Mouse (Mus musculus): ENCODE measurements at regions not wholly inside any gene's neighbourhood (a gene's known extent, or its start where the extent isn't known, plus 50 kb on each side); places are given as distances from the start of the nearest gene placed in this dataset.
"Not testable (repeated sequence)": the region's sequence is repeated elsewhere in the genome, so short reads cannot be mapped to it uniquely, and the experiment has no call there.

- DNase-seq (ENCODE audit: low read depth, low spot score) = no peak
Observed at GRCm38 (mm10) chr9:32940919-32941767, 305.1 kb downstream of the Ets1 start.

GRCm38 (mm10) chr9:32941768-32942030 is 305.7 kb downstream of the Ets1 start:
- no peak for DNase-seq (ENCODE audit: low read depth, low spot score)

- no peak for DNase-seq (ENCODE audit: low read depth, low spot score)
Observed at GRCm38 (mm10) chr9:32947221-32947620, 311.2 kb downstream of the Ets1 start.

GRCm38 (mm10) chr9:32949036-32949435 is 313.0 kb downstream of the Ets1 start:
- DNase-seq (ENCODE audit: low read depth, low spot score) = no peak

- no peak for DNase-seq (ENCODE audit: low read depth, low spot score)
Observed at GRCm38 (mm10) chr9:32958716-32959115, 322.7 kb downstream of the Ets1 start.

GRCm38 (mm10) chr9:32959468-32959867 is 323.4 kb downstream of the Ets1 start:
- DNase-seq (ENCODE audit: low read depth, low spot score) = not testable (repeated sequence)

GRCm38 (mm10) chr9:32962679-32963205 is 326.7 kb downstream of the Ets1 start:
- DNase-seq (ENCODE audit: low read depth, low spot score) = no peak

GRCm38 (mm10) chr9:32968446-32968845 is 332.4 kb downstream of the Ets1 start:
- DNase-seq (ENCODE audit: low read depth, low spot score) = no peak

- DNase-seq (ENCODE audit: low read depth, low spot score) = no peak
Observed at GRCm38 (mm10) chr9:32971421-32971820, 335.4 kb downstream of the Ets1 start.

GRCm38 (mm10) chr9:32971926-32972325 is 335.9 kb downstream of the Ets1 start:
- DNase-seq (ENCODE audit: low read depth, low spot score) = no peak

GRCm38 (mm10) chr9:32972431-32973052 is 336.5 kb downstream of the Ets1 start:
- DNase-seq (ENCODE audit: low read depth, low spot score) = no peak

- DNase-seq (ENCODE audit: low read depth, low spot score) = no peak
Observed at GRCm38 (mm10) chr9:32977732-32978131, 341.7 kb downstream of the Ets1 start.

GRCm38 (mm10) chr9:32980846-32981245 is 344.8 kb downstream of the Ets1 start:
- no peak for DNase-seq (ENCODE audit: low read depth, low spot score)

- no peak for DNase-seq (ENCODE audit: low read depth, low spot score)
Observed at GRCm38 (mm10) chr9:32983182-32983581, 347.2 kb downstream of the Ets1 start.

GRCm38 (mm10) chr9:32986836-32987673 is 351.0 kb downstream of the Ets1 start:
- DNase-seq (ENCODE audit: low read depth, low spot score) = no peak

- no peak for DNase-seq (ENCODE audit: low read depth, low spot score)
Observed at GRCm38 (mm10) chr9:32989006-32989405, 353.0 kb downstream of the Ets1 start.

- DNase-seq (ENCODE audit: low read depth, low spot score) = no peak
Observed at GRCm38 (mm10) chr9:32998323-32998722, 362.3 kb downstream of the Ets1 start.

- no peak for DNase-seq (ENCODE audit: low read depth, low spot score)
Observed at GRCm38 (mm10) chr9:33000691-33001164, 364.7 kb downstream of the Ets1 start.

GRCm38 (mm10) chr9:33001165-33001949 is 365.3 kb downstream of the Ets1 start:
- no peak for DNase-seq (ENCODE audit: low read depth, low spot score)

GRCm38 (mm10) chr9:33003880-33004279 is 367.9 kb downstream of the Ets1 start:
- DNase-seq (ENCODE audit: low read depth, low spot score) = no peak

- DNase-seq (ENCODE audit: low read depth, low spot score) = no peak
Observed at GRCm38 (mm10) chr9:33004536-33004935, 368.5 kb downstream of the Ets1 start.
